Mouse (Mus musculus) kidney, adult 11 months (tissue): ENCODE data around the gene Cx3cr1.
"Not testable (repeated sequence)": the region's sequence is repeated elsewhere in the genome, so short reads cannot be mapped to it uniquely, and the experiment has no call there.

ENCODE experiments used
- DNase-seq: peaks from one replicate; pipeline ENCODE4 v3.0.0; 2022

Cx3cr1 gene

DNA sequence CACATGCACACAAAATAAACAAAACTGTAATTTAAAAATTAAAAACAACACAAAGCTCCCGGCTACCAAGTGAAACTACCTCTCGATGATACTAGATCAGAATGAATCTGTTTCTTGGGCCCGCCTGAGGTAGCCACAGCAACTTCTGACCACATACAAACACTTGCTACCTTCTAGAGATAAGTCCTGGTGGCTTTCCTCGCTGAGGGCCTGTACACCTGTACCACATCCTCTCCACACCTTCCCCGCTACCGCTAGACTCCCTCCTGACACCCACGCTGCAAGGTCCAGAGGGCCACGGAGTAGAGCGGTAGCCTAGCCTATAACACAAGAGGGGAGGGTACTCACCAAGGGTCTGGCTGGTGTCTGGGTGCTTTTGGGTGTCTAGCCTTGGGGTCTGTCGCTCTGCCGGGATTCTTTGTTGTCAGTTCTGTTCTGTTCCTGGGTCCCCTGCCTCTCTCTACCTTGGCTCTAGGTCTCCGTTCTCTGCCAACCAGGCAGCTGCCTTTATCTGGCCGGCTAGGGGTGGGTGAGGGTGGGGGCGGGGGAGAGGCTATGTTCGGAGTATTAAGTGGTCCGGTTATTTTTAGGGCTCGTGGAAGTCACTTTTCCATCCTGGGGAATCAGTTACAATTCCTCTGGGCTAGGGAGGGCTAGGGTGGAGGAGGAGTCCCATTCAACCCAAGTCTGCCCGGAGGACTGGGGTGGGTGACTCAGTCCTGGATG is 46.4 kb downstream of the Cx3cr1 start, which contains the start of gene Xirp1:
Gene Xirp1, minus strand, starts transcription at position 513 of the 726 bp plus-strand sequence.
- no peak for DNase-seq

DNA sequence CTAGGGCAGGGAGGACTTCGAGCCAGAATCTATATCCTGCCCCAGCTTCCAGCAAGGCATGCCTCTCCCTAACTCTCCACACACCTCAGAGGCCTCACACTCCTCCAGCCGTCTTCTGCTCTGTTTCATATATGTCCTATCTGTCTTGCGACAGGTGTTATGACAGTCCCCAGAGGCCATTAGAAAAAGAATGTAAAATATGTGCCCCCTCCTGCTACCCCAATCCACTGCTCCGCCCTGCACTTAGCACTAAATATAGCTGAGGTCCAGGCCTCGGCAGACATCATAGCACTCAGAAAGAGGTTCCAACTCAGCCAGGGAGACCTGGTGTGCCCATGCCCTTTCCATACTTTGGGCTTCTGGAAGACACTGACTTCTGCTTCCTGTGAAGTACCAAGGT is 48.5 kb downstream of the Cx3cr1 start:
- no peak for DNase-seq

DNA sequence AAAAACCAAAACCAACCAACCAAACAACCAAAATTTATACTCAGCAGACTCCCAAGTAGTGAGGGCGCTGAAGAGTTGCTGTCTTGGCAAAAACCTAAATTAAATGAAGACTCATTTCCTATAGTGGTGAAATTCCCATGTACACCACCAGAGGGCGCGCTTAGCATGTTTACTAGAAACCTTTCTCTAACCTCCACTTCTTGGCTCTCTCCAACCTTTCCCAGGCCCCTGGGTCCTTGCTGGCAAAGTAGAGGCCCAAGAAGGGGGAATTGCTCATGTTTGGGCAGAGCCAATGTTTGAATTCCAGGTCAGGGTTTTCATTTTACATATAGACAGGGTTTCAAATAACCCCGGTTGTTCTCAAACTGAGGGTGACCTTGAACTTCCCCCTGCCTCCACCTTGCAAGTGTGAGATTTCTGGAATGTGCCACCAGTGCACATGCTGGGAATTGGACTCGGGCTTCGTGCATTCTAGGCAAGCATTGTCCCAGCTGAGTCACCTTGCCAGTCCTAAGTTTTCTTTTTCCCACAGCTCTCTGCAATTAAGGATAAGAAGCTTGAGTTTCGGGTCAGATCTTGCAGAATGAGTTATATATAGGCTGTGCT is 49.3 kb downstream of the Cx3cr1 start:
- peak; percentile 63 for DNase-seq

DNA sequence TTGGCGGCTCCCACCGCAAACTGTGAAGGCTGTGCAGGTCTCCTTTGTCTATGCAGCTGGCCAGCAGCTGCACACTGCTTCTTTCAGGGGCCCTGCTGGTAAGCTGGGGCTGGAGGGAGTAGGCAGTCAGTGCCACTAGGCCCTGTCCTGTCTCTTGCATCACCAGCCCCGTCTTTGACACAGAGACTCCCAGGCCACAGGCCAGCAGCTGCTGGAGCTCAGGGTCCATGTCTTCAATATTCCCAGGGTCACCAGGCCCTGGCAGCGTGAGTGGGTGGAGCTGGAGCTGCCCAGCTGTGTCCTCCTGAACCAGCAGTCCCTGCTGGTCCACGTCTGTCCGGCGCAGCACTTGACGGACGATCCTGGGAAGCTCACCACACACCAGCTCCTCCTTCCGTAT is 52.7 kb downstream of the Cx3cr1 start:
- peak; percentile 52 for DNase-seq

DNA sequence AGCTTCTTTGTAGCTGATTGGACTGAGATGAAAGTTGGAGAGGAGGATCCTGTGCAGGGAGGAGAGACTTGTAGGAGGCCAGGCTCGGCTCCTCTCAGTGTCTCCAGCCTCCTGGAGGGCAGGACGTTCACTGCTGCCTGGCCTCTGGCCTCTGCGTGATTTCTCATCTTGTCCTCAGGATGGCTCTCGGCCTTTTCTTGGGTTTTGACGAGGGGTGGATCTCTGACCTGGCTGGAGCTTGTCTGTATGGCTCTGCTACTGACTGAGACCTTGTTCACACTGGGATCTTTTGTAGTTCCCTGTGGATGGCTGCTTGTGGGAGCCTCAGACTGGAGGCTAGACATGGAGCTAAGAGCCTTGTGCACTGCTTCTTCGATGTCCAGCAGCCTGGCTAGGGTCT is 54.9 kb downstream of the Cx3cr1 start:
- DNase-seq, result no peak

DNA sequence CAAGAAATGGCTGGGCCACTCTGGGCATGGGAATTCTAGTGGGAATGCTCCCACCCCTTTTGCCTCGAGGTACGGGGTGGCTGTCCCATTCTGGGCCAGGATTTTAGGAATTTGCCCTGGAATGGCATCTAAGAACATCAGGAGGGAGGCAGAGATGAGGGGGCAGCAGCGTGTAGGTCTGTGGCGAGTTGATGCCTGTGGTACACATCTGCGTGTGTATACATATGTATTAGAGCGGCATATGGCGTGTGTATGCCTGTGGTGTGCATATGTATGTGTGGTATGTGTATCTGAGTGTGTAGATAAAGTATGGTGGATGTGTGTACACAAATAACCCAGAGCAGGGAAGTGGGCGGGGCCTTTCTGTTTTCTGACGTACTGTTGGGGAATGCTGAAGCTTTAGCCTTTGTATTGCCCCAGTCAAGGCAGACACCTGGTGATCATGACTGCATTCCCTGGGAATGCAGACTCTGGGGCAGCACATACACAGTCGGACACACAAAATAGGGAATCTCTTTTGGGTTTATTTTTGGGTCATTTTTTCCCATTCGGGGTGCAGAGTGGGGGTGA is 56.3 kb downstream of the Cx3cr1 start:
- DNase-seq, result no peak

DNA sequence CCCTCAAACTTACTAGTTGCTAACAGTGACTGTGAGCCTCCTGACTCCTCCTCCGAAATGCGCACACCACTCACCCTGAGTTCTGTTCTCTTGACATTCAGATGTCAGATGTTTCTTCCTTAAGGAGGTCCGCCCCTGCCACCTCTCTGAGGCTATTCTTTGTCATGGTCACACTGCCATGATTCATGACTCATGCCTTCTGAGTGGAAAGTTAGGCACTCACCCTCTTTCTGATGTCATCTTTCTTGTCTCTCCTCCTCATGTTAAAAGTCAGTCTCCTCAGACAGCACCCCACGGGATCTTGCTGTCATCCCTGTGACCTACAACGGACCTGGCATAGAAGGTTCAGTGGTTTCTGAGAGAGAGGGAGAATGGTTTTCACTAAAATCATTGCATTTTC is 56.9 kb downstream of the Cx3cr1 start:
- no peak for DNase-seq

DNA sequence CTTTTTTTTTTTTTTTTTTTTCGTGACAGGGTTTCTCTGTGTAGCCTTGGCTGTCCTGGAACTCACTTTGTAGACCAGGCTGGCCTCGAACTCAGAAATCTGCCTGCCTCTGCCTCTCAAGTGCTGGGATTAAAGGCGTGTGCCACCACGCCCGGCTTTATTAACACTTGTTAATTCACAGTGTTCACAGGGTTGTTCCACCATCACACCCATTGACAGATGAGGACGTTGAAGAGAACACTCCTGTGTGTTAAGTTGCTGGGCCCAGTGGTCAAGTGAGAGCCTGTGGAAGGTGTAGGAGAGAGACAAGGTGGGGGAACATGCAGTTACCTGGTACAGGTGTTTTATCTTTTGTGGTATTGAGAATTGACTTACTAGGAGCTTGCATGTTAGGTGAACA is 57.5 kb downstream of the Cx3cr1 start:
- not testable (repeated sequence) for DNase-seq

DNA sequence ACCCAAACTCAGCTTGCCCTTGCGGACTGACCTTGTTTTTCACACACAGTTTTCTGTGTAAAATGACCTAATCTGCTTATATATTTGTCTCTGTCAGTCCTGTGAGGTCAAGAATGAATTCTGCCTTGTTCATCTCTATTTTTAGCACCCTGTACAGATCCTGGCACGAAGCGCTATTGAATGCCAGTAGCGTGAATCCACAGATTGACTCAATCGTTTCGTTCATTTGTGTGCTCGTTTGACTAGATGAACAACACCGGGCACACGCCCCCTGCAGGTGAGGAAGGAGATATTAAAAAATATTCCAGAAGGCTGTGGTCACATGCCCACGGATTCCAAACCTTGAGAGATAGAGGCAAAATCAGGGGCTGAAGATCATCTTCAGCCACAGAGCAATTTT is 58.1 kb downstream of the Cx3cr1 start:
- DNase-seq, result no peak

DNA sequence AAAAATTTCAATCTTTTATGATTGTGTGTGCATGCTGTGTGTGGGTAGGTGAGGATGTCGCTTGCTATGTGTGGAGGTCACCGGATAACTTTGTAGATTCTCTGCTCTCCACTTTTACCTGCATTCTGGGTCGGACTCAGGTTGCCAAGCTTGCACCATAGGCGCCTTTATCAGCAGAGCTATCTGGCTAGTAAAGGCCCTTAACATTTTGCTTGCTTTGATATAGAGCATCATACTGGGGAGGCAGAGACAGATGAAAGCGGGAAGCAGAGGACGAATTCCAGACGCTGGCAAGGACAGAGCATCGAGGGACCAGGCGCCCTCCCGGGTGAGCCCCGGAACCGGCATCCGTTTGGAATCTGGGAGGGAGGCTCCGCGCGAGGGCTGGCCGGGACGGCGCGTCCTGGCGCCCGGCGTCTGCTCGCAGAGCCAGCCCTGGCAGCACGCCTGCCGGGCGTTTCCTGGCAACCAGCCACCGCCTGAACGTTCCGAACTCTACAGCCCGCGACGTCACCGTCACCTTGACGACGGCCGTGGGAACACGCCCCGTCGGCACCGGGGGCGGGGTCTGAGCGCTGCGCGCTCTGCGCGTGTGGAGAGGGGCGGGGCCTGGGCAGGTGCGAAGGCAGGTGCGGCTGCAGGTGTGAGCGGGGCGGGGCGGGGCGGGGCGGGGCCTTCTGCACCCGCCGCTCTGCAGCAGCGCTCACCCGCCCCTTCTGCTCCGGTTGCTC is 58.7 kb downstream of the Cx3cr1 start:
- DNase-seq, result peak; percentile 98

DNA sequence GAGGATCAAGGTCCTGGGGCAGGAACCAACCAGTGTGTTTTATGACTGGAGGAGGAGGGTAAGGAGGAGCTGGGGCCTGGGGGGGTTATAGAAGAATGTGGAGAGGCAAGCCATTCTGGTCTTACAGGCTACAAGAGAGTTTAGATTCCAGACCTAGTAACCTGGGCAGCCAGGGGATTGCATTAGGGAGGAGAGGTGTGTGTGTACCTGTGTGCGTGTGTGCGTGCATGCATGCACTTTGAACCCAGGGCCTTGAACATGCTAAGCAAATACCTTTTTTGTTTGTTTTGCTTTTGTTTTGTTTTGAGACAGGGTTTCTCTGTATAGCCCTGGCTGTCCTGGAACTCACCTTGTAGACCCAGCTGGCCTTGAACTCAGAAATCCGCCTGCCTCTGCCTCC is 59.8 kb downstream of the Cx3cr1 start:
- DNase-seq, result no peak

DNA sequence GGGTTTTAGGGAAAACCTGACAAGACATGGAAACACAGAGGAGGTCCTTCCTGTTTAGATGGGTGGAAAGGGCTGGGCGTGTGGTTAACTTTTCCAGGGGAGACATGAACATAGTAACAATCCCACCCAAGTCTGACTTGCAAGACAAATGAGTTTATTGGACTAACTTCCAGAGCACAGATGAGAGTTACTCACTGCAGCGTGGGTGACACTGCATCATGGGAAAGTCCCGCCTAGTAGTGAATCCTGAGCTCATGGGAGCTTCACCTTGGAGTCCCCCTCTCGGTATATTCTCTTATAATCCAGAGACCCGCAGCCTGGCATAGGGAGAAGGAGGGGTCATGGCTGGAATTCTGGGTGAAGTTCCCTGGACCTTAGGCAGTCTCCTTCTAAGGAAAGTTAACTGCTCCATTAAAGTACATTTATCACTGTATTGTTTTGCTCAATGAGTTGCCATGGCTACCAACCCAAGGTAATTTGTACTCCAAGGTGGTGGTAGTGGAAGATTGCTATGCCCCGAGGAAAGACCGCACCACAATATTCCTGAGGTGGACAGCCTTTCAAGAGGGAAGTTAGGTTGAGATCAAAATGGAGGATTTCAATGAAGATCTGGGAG is 60.3 kb downstream of the Cx3cr1 start:
- DNase-seq, result no peak

DNA sequence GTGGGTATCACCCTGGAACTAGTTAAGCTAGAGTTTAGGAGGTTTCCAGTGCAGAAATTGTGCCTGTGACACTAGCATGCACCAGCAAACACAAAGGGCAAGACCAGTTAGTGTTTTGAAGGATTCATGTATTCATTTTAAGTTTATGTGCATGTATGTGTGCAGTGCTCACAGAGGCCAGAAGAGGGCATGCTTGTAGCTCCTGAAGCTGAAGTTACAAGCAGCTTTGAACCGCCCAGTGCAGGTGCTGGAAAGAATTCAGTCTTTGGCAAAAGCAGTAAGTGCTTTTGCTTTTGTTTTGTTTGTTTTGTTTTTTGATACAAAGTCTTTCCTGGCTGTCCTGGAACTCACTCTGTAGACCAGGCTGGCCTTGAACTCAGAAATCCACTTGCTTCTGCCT is 61.8 kb downstream of the Cx3cr1 start:
- DNase-seq, result no peak

DNA sequence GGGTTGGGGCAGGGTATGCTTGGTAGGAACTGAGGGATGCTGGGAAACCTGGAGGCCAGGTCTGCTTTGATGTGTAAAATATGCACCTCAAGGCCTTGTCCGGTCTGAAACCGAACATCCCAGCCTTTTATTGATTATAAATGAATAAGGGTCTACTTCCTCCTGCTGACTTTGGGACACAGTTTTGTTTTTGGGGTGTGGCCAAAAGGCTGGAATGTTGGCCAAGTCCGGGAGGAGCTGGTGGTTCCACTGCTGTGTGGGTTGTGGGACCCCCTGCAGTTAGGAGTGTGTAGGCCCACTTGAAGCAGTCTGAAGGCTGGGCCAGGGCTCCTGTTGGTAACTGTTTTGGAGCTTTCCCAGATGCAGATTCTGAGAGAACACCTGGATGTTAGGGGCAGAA is 63.7 kb downstream of the Cx3cr1 start:
- no peak for DNase-seq

DNA sequence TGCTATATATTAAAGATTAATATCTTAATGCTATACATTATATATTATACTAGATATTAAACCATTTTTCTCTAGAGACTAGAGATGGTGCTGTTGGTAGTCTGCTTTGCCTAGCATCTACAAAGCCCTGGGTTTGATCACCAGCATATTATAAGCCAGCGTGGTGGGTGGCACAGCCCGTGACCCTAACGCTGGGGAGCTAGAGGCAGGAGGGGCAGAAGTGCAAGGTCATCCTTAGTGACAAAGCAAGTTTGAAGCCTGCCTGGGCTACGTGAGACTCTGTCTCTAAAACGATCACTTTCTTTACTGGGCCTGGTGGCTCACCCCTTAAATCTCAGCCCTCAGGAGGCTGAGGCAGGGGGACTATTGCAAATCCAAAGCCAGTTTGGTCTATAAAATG is 66.8 kb downstream of the Cx3cr1 start:
- DNase-seq, result no peak

DNA sequence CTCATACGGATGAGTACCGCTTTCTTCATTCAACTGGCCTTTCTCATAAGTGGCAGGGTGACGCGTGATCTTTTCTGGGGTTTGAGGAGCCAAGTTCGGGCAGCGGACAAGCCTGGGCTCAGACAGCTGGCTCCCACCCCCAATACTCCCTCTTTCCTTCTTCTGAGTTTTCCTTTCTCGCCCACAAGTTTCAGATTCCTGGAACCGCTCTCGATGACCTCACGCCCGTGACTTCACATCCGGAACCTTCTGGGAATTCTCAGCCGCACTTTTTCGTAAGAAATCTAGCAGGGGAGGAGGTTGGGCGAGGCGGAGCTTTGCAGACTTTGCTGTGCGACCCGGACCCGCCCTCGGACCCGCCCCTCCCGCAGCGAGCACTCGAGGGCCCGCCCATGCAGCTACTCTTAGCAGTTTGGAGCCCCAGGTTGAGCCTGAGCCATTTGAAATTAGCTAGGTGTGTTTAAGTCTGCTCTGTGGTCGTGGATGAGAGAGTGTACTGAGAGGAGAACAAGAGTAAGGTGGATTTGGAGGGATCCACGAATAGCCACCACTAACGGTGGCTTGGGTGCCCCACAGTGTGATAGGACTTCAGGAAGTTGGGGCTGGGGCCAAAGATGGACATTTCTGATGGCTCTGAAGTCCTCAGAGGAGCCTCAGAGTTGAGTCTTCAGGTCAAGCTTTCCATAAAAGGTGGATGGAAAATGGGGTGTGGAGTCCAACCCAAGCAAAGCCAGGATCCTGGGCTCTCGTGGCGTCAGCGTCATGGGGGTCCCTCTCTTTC is 67.5 kb downstream of the Cx3cr1 start:
- peak; percentile 92 for DNase-seq

DNA sequence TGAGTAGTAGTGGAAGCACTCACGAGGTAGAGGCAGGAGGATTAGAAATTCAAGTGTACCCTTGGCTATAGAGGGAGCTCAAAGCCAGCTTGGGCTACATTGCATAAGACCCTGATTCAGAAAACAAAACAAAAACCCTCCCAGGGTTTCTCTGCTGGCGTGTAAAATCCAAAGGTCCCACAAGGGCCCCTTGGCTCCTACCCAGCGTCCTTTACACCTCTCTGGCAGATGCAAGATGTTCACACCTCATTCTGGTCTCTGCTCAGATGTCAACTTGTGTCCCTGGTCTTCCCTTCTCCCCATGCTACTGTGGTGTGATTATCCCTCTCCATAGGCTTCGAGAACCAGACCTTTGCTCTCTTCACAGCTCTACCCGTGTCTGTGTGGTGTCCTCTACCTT is 68.9 kb downstream of the Cx3cr1 start:
- DNase-seq, result peak; percentile 46

DNA sequence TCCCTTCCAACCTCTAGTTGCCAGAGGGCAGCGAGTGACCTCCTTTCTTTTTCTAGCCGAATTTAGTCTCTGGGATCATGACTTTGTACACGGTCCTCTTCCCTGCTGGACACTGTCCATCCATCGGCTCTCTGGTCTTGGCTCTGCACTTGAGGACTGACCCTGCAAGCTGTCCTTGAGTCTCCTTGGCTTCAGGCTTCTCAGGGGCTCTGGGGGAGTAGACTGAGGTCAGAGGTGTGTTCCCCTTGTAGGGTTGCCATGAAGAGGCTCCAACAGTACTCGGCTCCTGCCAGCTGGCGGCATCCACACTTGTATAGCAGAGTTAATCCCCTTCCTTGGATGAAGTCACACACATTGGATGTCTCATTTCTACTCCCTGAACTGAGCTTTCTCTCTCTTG is 70.0 kb downstream of the Cx3cr1 start:
- peak; percentile 2 for DNase-seq

DNA sequence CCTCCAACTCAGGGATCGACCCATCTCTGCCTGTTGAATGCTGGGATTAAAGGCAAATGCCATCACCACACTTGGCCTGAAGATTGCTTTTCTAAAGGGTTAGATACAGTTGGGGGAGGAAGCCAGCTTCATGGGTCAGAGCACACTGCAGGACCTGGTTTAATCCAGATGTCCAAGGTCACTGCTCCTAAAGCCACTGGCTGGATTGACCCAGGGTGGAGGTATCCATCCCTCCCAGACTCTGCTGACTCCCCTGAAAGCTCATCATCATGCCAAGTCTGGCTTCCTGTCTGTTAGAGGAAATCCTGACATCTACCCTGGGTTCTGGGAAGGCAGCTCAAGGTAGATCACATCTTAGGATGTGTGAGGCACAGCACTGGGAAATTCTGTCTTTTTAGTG is 70.9 kb downstream of the Cx3cr1 start:
- DNase-seq, result peak; percentile 4

DNA sequence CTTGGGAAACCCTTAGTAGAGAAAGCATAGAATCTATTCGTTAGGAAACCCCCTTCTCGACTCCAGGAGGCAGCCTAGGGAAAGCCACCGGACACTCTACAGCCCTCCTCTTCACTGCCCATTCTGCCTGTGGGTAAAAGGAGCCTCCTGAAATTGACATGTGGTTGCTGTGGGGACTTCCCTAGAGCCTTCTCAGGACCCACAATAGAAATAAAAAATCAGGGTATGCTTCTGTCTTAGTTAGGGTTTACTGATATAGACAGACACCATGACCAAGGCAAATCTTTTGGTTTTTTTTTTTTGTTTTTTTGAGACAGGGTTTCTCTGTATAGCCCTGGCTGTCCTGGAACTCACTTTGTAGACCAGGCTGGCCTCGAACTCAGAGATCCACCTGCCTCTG is 73.6 kb downstream of the Cx3cr1 start:
- DNase-seq, result no peak

DNA sequence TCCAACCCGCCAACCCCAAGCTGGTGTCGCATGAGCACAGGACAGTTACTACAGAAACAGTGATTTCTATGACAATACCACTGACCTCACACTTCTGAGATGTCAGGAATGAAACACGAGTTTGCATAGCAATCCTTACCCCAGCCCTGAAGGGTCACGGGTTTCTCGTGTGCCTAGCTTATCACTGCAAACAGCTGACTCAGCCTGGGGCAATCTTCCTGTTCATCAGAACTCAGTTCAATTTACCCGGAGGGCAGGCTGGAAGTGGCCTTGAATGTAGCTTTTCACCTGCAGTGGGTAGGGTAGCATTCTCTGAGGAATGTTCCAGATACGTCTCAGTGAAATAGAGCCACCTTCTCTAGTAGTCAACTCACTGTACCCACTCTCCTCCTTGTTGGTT is 75.5 kb downstream of the Cx3cr1 start:
- no peak for DNase-seq

DNA sequence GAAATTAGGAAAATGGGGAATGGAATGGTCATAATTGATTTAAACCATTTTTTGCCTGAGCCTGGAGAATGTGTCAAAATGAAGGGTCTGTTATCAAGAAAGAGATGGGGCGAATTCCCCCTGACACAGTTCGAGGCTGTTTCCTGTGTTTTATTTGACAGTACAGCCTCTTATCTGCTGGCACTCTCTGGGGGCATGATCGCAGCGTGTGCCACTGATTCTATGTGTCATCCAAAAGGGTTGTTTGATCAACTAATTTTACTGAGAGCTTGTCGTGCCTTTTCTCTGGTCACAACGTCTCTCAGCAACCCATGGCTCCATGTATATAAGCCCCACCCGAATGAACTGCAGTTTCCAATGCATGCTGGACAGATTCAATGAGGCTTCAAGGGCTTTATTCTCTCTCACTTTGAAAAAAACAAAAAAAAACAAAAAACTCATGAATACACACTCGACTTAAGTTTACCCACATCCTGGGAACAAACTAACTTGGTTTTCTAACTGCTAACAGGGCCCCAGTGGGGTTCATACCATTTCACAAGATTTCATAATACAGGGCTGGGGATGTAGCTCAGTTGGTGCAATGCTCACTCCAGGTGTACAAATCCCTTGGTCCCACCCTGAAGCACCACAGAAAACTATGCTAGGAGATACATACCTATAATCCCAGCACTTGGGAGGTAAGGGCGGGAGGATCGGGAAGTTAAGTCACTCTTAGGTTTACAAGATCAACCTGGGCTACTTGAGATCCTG is 76.4 kb downstream of the Cx3cr1 start:
- no peak for DNase-seq
